Mouse (Mus musculus) CH12.LX (cell line): Measurements from ENCODE around the gene Syn3. TPM values are rescaled to one million over a fixed set of nuclear protein-coding genes. Genes with fewer than 3 reads are reported as not detected.

ENCODE experiments used
- DNase-seq: peaks from one replicate; pipeline ENCODE4 v3.0.0-alpha.2; 2013; ENCODE audit errors: extremely low read depth
- H3K27ac ChIP-seq: 2 replicates; pipeline ENCODE4 v1.5.1; 2012; ENCODE audit warnings: low read depth, mild to moderate bottlenecking, control low read depth, moderate library complexity; ENCODE audit not compliant: insufficient read depth
- H3K27me3 ChIP-seq: replicated peaks from 2 replicates; pipeline ENCODE3; 2012; ENCODE audit warnings: inconsistent platforms
- H3K36me3 ChIP-seq, 2 experiments: replicated peaks in 1 of 2; 2 replicates each; pipeline versions ENCODE3 to v1.6.1; 2012; ENCODE audit warnings: inconsistent platforms in 1 of 2, low read length in 1 of 2, mild to moderate bottlenecking in 1 of 2, mixed read lengths in 1 of 2, moderate library complexity in 1 of 2; ENCODE audit not compliant: control insufficient read depth in 1 of 2, insufficient read depth in 1 of 2
- H3K4me1 ChIP-seq, 2 experiments: 2 replicates each; pipeline ENCODE4 v1.6.1; 2012; ENCODE audit warnings: inconsistent platforms in 1 of 2, moderate library complexity in 1 of 2; ENCODE audit not compliant: insufficient read depth in 2 of 2, control insufficient read depth in 1 of 2
- H3K4me2 ChIP-seq: 2 replicates; pipeline ENCODE4 v1.6.1; 2012; ENCODE audit warnings: low read depth, mild to moderate bottlenecking, control low read depth; ENCODE audit not compliant: poor library complexity, insufficient read depth, severe bottlenecking
- H3K4me3 ChIP-seq, 3 experiments: fragments of 150-350 bp in 1 of 3; sonication (generic) in 1 of 3; replicated peaks in 1 of 3; 2 replicates each; pipeline versions ENCODE3 to v1.5.1; 2011 to 2012; ENCODE audit warnings: low read depth in 2 of 3, low read length in 2 of 3, mild to moderate bottlenecking in 2 of 3, moderate library complexity in 2 of 3, control low read depth in 1 of 3, improper control_type of control experiment in 1 of 3, inconsistent platforms in 1 of 3, mixed read lengths in 1 of 3; ENCODE audit not compliant: poor library complexity in 1 of 3
- H3K79me2 ChIP-seq: replicated peaks from 2 replicates; pipeline ENCODE4 v1.6.1; 2012; ENCODE audit warnings: mild to moderate bottlenecking, moderate library complexity; ENCODE audit not compliant: control insufficient read depth, poor library complexity, insufficient read depth, severe bottlenecking; ENCODE audit errors: extremely low read depth
- H3K9ac ChIP-seq: 2 replicates; pipeline ENCODE4 v1.6.1; 2012; ENCODE audit warnings: low read depth, mild to moderate bottlenecking, control low read depth, moderate library complexity; ENCODE audit not compliant: insufficient read depth
- H3K9me3 ChIP-seq: replicated peaks from 2 replicates; pipeline ENCODE3; 2012; ENCODE audit warnings: low read length, inconsistent platforms, mixed read lengths
- BHLHE40 ChIP-seq: IDR thresholded peaks from 2 replicates; pipeline ENCODE4 v1.6.1; 2011; ENCODE audit warnings: mild to moderate bottlenecking, low read depth, low read length, improper control_type of control experiment
- CHD1 ChIP-seq: IDR thresholded peaks from 2 replicates; pipeline ENCODE4 v1.6.1; 2012; ENCODE audit warnings: low read depth, low read length, improper control_type of control experiment, inconsistent platforms
- CHD2 ChIP-seq: IDR thresholded peaks from 2 replicates; pipeline ENCODE4 v1.6.1; 2011; ENCODE audit warnings: low read length, improper control_type of control experiment
- CTCF ChIP-seq, 2 experiments: IDR thresholded peaks in 1 of 2; conservative IDR thresholded peaks in 1 of 2; 2 replicates each; pipeline ENCODE4 v1.5.1; 2011 to 2012; ENCODE audit warnings: low read depth in 2 of 2, low read length in 2 of 2, improper control_type of control experiment in 1 of 2, inconsistent platforms in 1 of 2, mild to moderate bottlenecking in 1 of 2, moderate library complexity in 1 of 2
- E2F4 ChIP-seq: IDR thresholded peaks from 2 replicates; pipeline ENCODE4 v1.6.1; 2011; ENCODE audit warnings: low read depth, low read length, improper control_type of control experiment; ENCODE audit not compliant: insufficient replicate concordance
- ELF1 ChIP-seq: IDR thresholded peaks from 2 replicates; pipeline ENCODE4 v1.6.1; 2014; ENCODE audit warnings: low read depth, mild to moderate bottlenecking, inconsistent platforms, low read length, improper control_type of control experiment
- ETS1 ChIP-seq: conservative IDR thresholded peaks from 2 replicates; pipeline ENCODE4 v1.6.1; 2012; ENCODE audit warnings: low read depth, mild to moderate bottlenecking, inconsistent platforms, low read length, improper control_type of control experiment, moderate library complexity
- GABPA ChIP-seq: IDR thresholded peaks from 2 replicates; pipeline ENCODE4 v1.6.1; 2012; ENCODE audit warnings: low read depth, low read length, improper control_type of control experiment, inconsistent platforms; ENCODE audit not compliant: insufficient replicate concordance
- HCFC1 ChIP-seq: IDR thresholded peaks from 2 replicates; pipeline ENCODE4 v1.6.1; 2012; ENCODE audit warnings: low read depth, mild to moderate bottlenecking, inconsistent platforms, low read length, improper control_type of control experiment
- JUND ChIP-seq: conservative IDR thresholded peaks from 2 replicates; pipeline ENCODE4 v1.6.1; 2011; ENCODE audit warnings: low read depth, low read length, improper control_type of control experiment
- MAX ChIP-seq: IDR thresholded peaks from 2 replicates; pipeline ENCODE4 v1.6.1; 2011; ENCODE audit warnings: low read length, improper control_type of control experiment
- MEF2A ChIP-seq: IDR thresholded peaks from 2 replicates; pipeline ENCODE4 v1.6.1; 2014; ENCODE audit warnings: low read depth, mild to moderate bottlenecking, inconsistent platforms, low read length, improper control_type of control experiment, borderline replicate concordance
- MXI1 ChIP-seq: IDR thresholded peaks from 2 replicates; pipeline ENCODE4 v1.6.1; 2011; ENCODE audit warnings: mild to moderate bottlenecking, low read depth, low read length, improper control_type of control experiment
- MYC ChIP-seq: IDR thresholded peaks from 2 replicates; pipeline ENCODE4 v1.6.1; 2011; ENCODE audit warnings: low read depth, mild to moderate bottlenecking, improper control_type of control experiment, low read length
- NELFE ChIP-seq: IDR thresholded peaks from 2 replicates; pipeline ENCODE4 v1.6.1; 2011; ENCODE audit warnings: low read depth, low read length, improper control_type of control experiment
- NRF1 ChIP-seq: IDR thresholded peaks from 2 replicates; pipeline ENCODE4 v1.6.1; 2014; ENCODE audit warnings: low read depth, mild to moderate bottlenecking, inconsistent platforms, low read length, improper control_type of control experiment, moderate library complexity
- POLR2AphosphoS2 ChIP-seq: IDR thresholded peaks from 2 replicates; pipeline ENCODE4 v1.6.1; 2011; ENCODE audit warnings: low read depth, low read length, improper control_type of control experiment
- RAD21 ChIP-seq: IDR thresholded peaks from 2 replicates; pipeline ENCODE4 v1.6.1; 2011; ENCODE audit warnings: low read depth, mild to moderate bottlenecking, low read length, improper control_type of control experiment, moderate library complexity
- RCOR1 ChIP-seq: conservative IDR thresholded peaks from 2 replicates; pipeline ENCODE4 v1.6.1; 2012; ENCODE audit warnings: low read depth, mild to moderate bottlenecking, inconsistent platforms, low read length, improper control_type of control experiment
- SIN3A ChIP-seq: IDR thresholded peaks from 2 replicates; pipeline ENCODE4 v1.6.1; 2012; ENCODE audit warnings: low read length, improper control_type of control experiment, inconsistent platforms
- SMC3 ChIP-seq: IDR thresholded peaks from 2 replicates; pipeline ENCODE4 v1.6.1; 2011; ENCODE audit warnings: low read depth, low read length, improper control_type of control experiment
- TBP ChIP-seq: conservative IDR thresholded peaks from 2 replicates; pipeline ENCODE4 v1.6.1; 2011; ENCODE audit warnings: low read depth, low read length, improper control_type of control experiment
- TCF12 ChIP-seq: IDR thresholded peaks from 2 replicates; pipeline ENCODE4 v1.6.1; 2014; ENCODE audit warnings: low read depth, mild to moderate bottlenecking, inconsistent platforms, low read length, improper control_type of control experiment
- UBTF ChIP-seq: IDR thresholded peaks from 2 replicates; pipeline ENCODE4 v1.6.1; 2012; ENCODE audit warnings: low read depth, mild to moderate bottlenecking, inconsistent platforms, low read length, improper control_type of control experiment, moderate library complexity
- USF2 ChIP-seq: conservative IDR thresholded peaks from 2 replicates; pipeline ENCODE4 v1.6.1; 2011; ENCODE audit warnings: low read depth, low read length, improper control_type of control experiment
- ZC3H11A ChIP-seq: IDR thresholded peaks from 2 replicates; pipeline ENCODE4 v1.6.1; 2012; ENCODE audit warnings: low read depth, mild to moderate bottlenecking, inconsistent platforms, low read length, improper control_type of control experiment
- ZKSCAN1 ChIP-seq: IDR thresholded peaks from 2 replicates; pipeline ENCODE4 v1.6.1; 2012; ENCODE audit warnings: low read depth, inconsistent platforms, low read length, improper control_type of control experiment, borderline replicate concordance
- ZMIZ1 ChIP-seq: IDR thresholded peaks from 2 replicates; pipeline ENCODE4 v1.6.1; 2012; ENCODE audit warnings: low read depth, mild to moderate bottlenecking, inconsistent platforms, low read length, improper control_type of control experiment
- ZNF384 ChIP-seq: IDR thresholded peaks from 2 replicates; pipeline ENCODE4 v1.6.1; 2012; ENCODE audit warnings: low read depth, low read length, improper control_type of control experiment, inconsistent platforms
- dilution Hi-C: fragments of 300-500 bp; cut with MboI; formaldehyde crosslinking; loops from 2 replicates; pipeline ENCODE4 v1.14.3; 2020; ENCODE audit warnings: low sequenced_read_pairs; ENCODE audit not compliant: extremely low pct_unique_long_range_greater_than_20kb, extremely low pct_ligation_motif_present
- in situ Hi-C: fragments of 300-500 bp; cut with MboI; formaldehyde crosslinking; loops from 3 replicates; pipeline ENCODE4 v1.14.3; 2019; ENCODE audit warnings: low sequenced_read_pairs, low pct_ligation_motif_present, low pct_unique_long_range_greater_than_20kb, mixed read lengths
- polyA plus RNA-seq: library from polyadenylated mRNA; unstranded; fragments of >175 nt; gene quantifications from 2 replicates; pipeline ENCODE4 v1.2.1, GENCODE M21; 2012; ENCODE audit warnings: low read depth; ENCODE audit not compliant: insufficient read length
- total RNA-seq, 2 experiments: library from RNA; depleted of rRNA; stranded (reverse); fragments of 300-350 nt in 1 of 2; fragments of >200 nt in 1 of 2; gene quantifications; 2 replicates each; pipeline ENCODE4 v1.2.3; 2012 to 2014

Syn3 gene
- total and polyA plus RNA-seq, 3 experiments, result 2.8 to 8.9 (median 5.6) TPM

- TF ChIP-seq POLR2AphosphoS2 (no peak), BHLHE40 (no peak), MEF2A (no peak), MYC (no peak), RCOR1 (no peak), TBP (no peak), TCF12 (no peak), SMC3 (no peak), NRF1 (no peak), ZKSCAN1 (no peak), JUND (no peak), ETS1 (no peak), CHD2 (no peak), GABPA (no peak), ZNF384 (no peak), E2F4 (no peak), CTCF (conservative IDR thresholded peaks at IDR 0.05 in 1 of 2, IDR thresholded peaks at IDR 0.05 in 1 of 2; ENCODE audit: low read depth in 2 of 2, low read length in 2 of 2) (no peak), ZMIZ1 (no peak), MXI1 (no peak), ELF1 (no peak)
- in situ Hi-C loops, result no loop called here
- dilution Hi-C loops, result no loop called here
- H3K4me3 ChIP-seq, result no peak overlapping the region
- H3K79me2 ChIP-seq, result no peaks in the 10 kb centered on the region
- H3K27me3 ChIP-seq, result no peaks in the 10 kb centered on the region
- no peak overlapping the region for H3K27ac ChIP-seq
- H3K4me1 ChIP-seq, result peaks cover 0 to 7% of the 10 kb centered on the region in 2 experiments; a peak in 2 of 4 replicates
- H3K4me2 ChIP-seq, result no peak overlapping the region
- H3K9me3 ChIP-seq, result no peaks in the 10 kb centered on the region
- H3K9ac ChIP-seq, result no peak overlapping the region
- DNase-seq, result no peak
- H3K36me3 ChIP-seq, result peaks cover 0 to 16% of the 10 kb centered on the region in 2 experiments
These were observed 195.2 kb downstream of the Syn3 start for GRCm38 (mm10) chr10:86303495-86303876.

GRCm38 (mm10) chr10:86302761-86303494 is 195.8 kb downstream of the Syn3 start:
- peaks cover 0 to 7% of the 10 kb centered on the region in 2 experiments; a peak in 2 of 4 replicates for H3K4me1 ChIP-seq

More at GRCm38 (mm10) chr10:86302761-86303494, 195.8 kb downstream of the Syn3 start:
- in situ Hi-C loops (no loop called here), dilution Hi-C loops (no loop called here)
- Histone ChIP-seq H3K9me3 (no peaks in the 10 kb centered on the region), H3K27ac (no peak overlapping the region), H3K9ac (no peak overlapping the region), H3K4me2 (no peak overlapping the region), H3K79me2 (no peaks in the 10 kb centered on the region), H3K36me3 (peaks cover 0 to 11% of the 10 kb centered on the region in 2 experiments), H3K27me3 (no peaks in the 10 kb centered on the region), H3K4me3 (no peak overlapping the region)
- TF ChIP-seq ZNF384 (no peak), ETS1 (no peak), TBP (no peak), SIN3A (no peak), TCF12 (no peak), MYC (0 out of 2 replicates have a peak, but pooled peaks have one; percentile 32), ZC3H11A (0 out of 2 replicates have a peak, but pooled peaks have one; percentile 8), RAD21 (peak; percentile 59), MEF2A (0 out of 2 replicates have a peak, but pooled peaks have one; percentile 9), UBTF (no peak), USF2 (no peak), MAX (peak; percentile 54; the same call in 1 of the 2 replicates), E2F4 (no peak), ELF1 (no peak), NELFE (no peak; the same call in 1 of the 2 replicates), CTCF (conservative IDR thresholded peaks at IDR 0.05 in 1 of 2, IDR thresholded peaks at IDR 0.05 in 1 of 2; ENCODE audit: low read depth in 2 of 2, low read length in 2 of 2) (peak; percentile 10 to 80; a peak in 3 of 4 replicates), CHD1 (no peak), HCFC1 (no peak), CHD2 (no peak), SMC3 (peak; percentile 86)
- peak; percentile 54 for DNase-seq
